ENCODE assay signal across 9 mouse cellular contexts in genomic region chr5:76040454-76041203, GRCm38 (mm10).
A peak's percentile ranks its signal among the peaks of the same experiment; 100 is the strongest.
DNase-seq lines count a peak whose midpoint lies in the region; ATAC-seq and TF ChIP-seq lines count a peak whose summit lies in the region.
"Had no signal": no experiment of that assay in that cellular context is flagged by ENCODE, and none has a peak within 500 bp of the region (broad histone marks: within the 10 kb centered on the region; RNA-seq: fewer than 3 reads in every experiment).

No protein-coding gene starts in this region.

- peaks cover 14% of the 10 kb centered on the region; the same call in 1 of the 2 replicates for H3K9me3 ChIP-seq in hindbrain, embryonic 14.5 days (ENCODE audit: control insufficient read depth, low read length)

- H3K4me2 ChIP-seq in hindbrain, embryonic 14.5 days (replicated peaks) = no peak overlapping the region

- no peak overlapping the region for H3K4me3 ChIP-seq in kidney, adult 2 months (ENCODE audit: insufficient read depth, low read depth, low read length)
- H3K4me3 ChIP-seq in hindbrain, embryonic 14.5 days (replicated peaks; ENCODE audit: low read length) = no peak overlapping the region
- H3K4me3 ChIP-seq: megakaryocyte, embryonic 14.5 days had no signal

- no peaks in the 10 kb centered on the region for H3K27me3 ChIP-seq in kidney, adult 2 months (replicated peaks; ENCODE audit: control insufficient read depth, insufficient read depth, low read length)
- no peaks in the 10 kb centered on the region for H3K27me3 ChIP-seq in hindbrain, embryonic 14.5 days (ENCODE audit: control insufficient read depth, insufficient read depth, low read length)
- H3K27me3 ChIP-seq: megakaryocyte, embryonic 14.5 days had no signal

- no peaks in the 10 kb centered on the region for H3K36me3 ChIP-seq in kidney, adult 2 months (ENCODE audit: control insufficient read depth, insufficient read depth, low read length)
- H3K36me3 ChIP-seq in hindbrain, embryonic 14.5 days (replicated peaks; ENCODE audit: control insufficient read depth, insufficient read depth) = no peaks in the 10 kb centered on the region

- H3K4me1 ChIP-seq in kidney, adult 2 months (ENCODE audit: control insufficient read depth, insufficient read depth, low read length) = no peaks in the 10 kb centered on the region
- H3K4me1 ChIP-seq in hindbrain, embryonic 14.5 days (replicated peaks; ENCODE audit: control insufficient read depth, insufficient read depth, low read length) = no peaks in the 10 kb centered on the region

- H3K9ac ChIP-seq in hindbrain, embryonic 14.5 days = no peak overlapping the region

- no peak for ATAC-seq in hindbrain, embryonic 14.5 days (ENCODE audit: low FRiP score)

- H3K27ac ChIP-seq in kidney, adult 2 months (ENCODE audit: insufficient read depth, low read depth, low read length) = no peak overlapping the region
- no peak overlapping the region for H3K27ac ChIP-seq in hindbrain, embryonic 14.5 days

- TF ChIP-seq CTCF in kidney, adult 2 months (conservative IDR thresholded peaks at IDR 0.05; ENCODE audit: insufficient read depth, insufficient read length, low read depth, low read length) = no peak

- 58% methylated on average over 10 of the region's 10 CpGs for WGBS in kidney, adult 2 months
- WGBS in hindbrain, embryonic 14.5 days = 74% methylated on average over 10 of the region's 10 CpGs

- TF ChIP-seq POLR2A in kidney, adult 2 months (IDR thresholded peaks at IDR 0.05; ENCODE audit: low read depth, low read length) = no peak

- peak; percentile 13 to 22 for DNase-seq in cerebellum, postnatal 14 days
- DNase-seq in cerebellum, adult 11-12 months = no peak
- DNase-seq in thymus, postnatal 4 days = peak; percentile 36
- DNase-seq in thymus, adult 18-20 months = no peak
- DNase-seq in kidney, adult 2 months = peak; percentile 50
- peak; percentile 50 for DNase-seq in retina, postnatal 1 day
- DNase-seq in hindbrain, embryonic 14.5 days (ENCODE audit: low spot score) = no peak
- no peak for DNase-seq in urinary bladder, postnatal 4 days (ENCODE audit: low spot score in 2 of 2)

Comparison
In these comparisons a context has a peak if more than half of its experiments do, and no peak if none do; other contexts are left out.
1. DNase-seq: peak in cerebellum, postnatal 14 days (2 of 2), thymus, postnatal 4 days (single experiment), kidney, adult 2 months (single experiment) and retina, postnatal 1 day (single experiment); none in cerebellum, adult 11-12 months (single experiment), thymus, adult 18-20 months (0 of 2), hindbrain, embryonic 14.5 days (single experiment) and urinary bladder, postnatal 4 days (0 of 2).